Mouse (Mus musculus) kidney, embryonic 15.5 days (tissue): ENCODE data around the gene Tnrc6a. TPM values are rescaled to one million over a fixed set of nuclear protein-coding genes. Genes with fewer than 3 reads are reported as not detected.

Experiments
- ATAC-seq: fragments of 200-750 bp; cut with Nextera tagmentation; replicated peaks from 2 replicates; pipeline ENCODE4 v1.8.0; 2017; ENCODE audit warnings: moderate TSS enrichment; ENCODE audit not compliant: low FRiP score
- H3K27ac ChIP-seq: fragments of 300-500 bp; sonication (generic); 2 replicates; pipeline ENCODE4 v1.5.1; 2015; ENCODE audit warnings: mild to moderate bottlenecking, inconsistent platforms
- H3K27me3 ChIP-seq: fragments of 300-500 bp; sonication (generic); 2 replicates; pipeline ENCODE4 v1.6.1; 2015; ENCODE audit warnings: inconsistent platforms
- H3K36me3 ChIP-seq: fragments of 300-500 bp; sonication (generic); 2 replicates; pipeline ENCODE4 v1.6.1; 2015; ENCODE audit warnings: inconsistent platforms
- H3K4me1 ChIP-seq: fragments of 300-500 bp; sonication (generic); 2 replicates; pipeline ENCODE4 v1.6.1; 2015; ENCODE audit warnings: inconsistent platforms
- H3K4me2 ChIP-seq: fragments of 300-500 bp; sonication (generic); 2 replicates; pipeline ENCODE4 v1.6.1; 2015; ENCODE audit warnings: moderate library complexity, mild to moderate bottlenecking, inconsistent platforms
- H3K4me3 ChIP-seq: fragments of 300-500 bp; sonication (generic); replicated peaks from 2 replicates; pipeline ENCODE4 v1.5.1; 2015; ENCODE audit warnings: mild to moderate bottlenecking, inconsistent platforms
- H3K9ac ChIP-seq: fragments of 300-500 bp; sonication (generic); 2 replicates; pipeline ENCODE4 v1.6.1; 2015; ENCODE audit warnings: mild to moderate bottlenecking, inconsistent platforms
- H3K9me3 ChIP-seq: fragments of 300-500 bp; sonication (generic); replicated peaks from 2 replicates; pipeline ENCODE4 v1.6.1; 2016; ENCODE audit warnings: inconsistent platforms
- WGBS: fragments of 180-500 bp; shearing (Covaris S2); methylation state at CpG from one replicate; pipeline ENCODE4 v1.1.7; 2015; ENCODE audit warnings: mixed read lengths; 5-methylcytosine and 5-hydroxymethylcytosine counted together
- polyA plus RNA-seq: library from polyadenylated mRNA; unstranded; fragments of >200 nt; fragmentation: Nextera tagmentation; extraction: Ambion mirVana; gene quantifications from 2 replicates; pipeline ENCODE4 v1.2.1, GENCODE M21; 2015

Gene Tnrc6a
- polyA plus RNA-seq, 1 experiment from 2014 or later: 57.0 TPM

- no peaks in the 10 kb centered on the region for H3K27me3 ChIP-seq
- no peak for ATAC-seq
- WGBS: 16% methylated on average over 1 of the region's 1 CpGs
- no peak overlapping the region for H3K9ac ChIP-seq
- no peak overlapping the region for H3K4me2 ChIP-seq
- H3K4me1 ChIP-seq: peaks cover 36% of the 10 kb centered on the region
- no peak overlapping the region for H3K27ac ChIP-seq
- H3K4me3 ChIP-seq: no peak overlapping the region
- H3K9me3 ChIP-seq: no peaks in the 10 kb centered on the region
- peaks cover 39% of the 10 kb centered on the region for H3K36me3 ChIP-seq
Observed at GRCm38 (mm10) chr7:123127981-123128380, 4.3 kb downstream of the Tnrc6a start.

DNA sequence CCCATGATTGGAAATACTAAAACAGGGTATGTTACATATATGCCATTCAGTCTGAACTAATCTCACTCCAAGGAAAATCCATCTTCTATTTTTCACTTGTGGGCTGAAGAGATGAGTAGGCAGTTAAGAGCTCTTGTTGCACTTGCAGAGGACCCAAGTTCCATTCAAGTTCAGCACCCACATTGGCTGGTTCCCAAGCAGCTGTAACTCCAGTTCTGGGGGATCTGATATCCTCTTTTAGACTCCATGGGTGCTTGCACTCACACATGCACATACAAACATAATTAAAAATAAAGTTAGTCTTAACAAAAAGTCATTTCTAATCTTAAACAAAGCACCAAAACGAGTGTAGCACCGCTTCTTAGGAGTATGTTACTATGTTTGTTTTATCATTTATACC, 5.4 kb downstream of the Tnrc6a start:
- Histone ChIP-seq H3K4me1 (peaks cover 42% of the 10 kb centered on the region), H3K27ac (no peak overlapping the region), H3K36me3 (peaks cover 39% of the 10 kb centered on the region), H3K27me3 (no peaks in the 10 kb centered on the region), H3K9ac (no peak overlapping the region), H3K4me2 (no peak overlapping the region), H3K4me3 (no peak overlapping the region), H3K9me3 (no peaks in the 10 kb centered on the region)
- 80% methylated on average over 2 of the region's 2 CpGs for WGBS
- ATAC-seq: no peak

DNA sequence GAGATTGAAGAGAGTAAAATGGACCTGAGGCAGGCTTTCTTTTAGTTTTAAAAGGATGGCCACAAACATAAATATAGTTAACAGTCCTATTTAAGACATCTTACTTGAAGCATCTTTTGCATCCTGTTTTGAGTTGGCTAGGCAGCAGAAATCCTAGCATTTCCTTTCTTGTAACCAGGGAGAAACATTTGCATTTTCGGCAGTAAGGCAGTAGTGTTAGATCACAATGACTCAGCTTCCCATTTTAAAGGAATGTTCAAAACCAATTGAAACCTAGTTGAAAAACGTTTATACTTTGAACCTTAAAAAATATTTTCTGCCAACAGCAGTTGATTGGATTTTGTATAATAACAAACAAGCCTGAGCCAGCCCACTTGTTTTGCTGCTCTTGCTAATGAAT, 6.5 kb downstream of the Tnrc6a start:
- no peaks in the 10 kb centered on the region for H3K9me3 ChIP-seq
- peaks cover 51% of the 10 kb centered on the region for H3K4me1 ChIP-seq
- peaks cover 39% of the 10 kb centered on the region for H3K36me3 ChIP-seq
- H3K9ac ChIP-seq: no peak overlapping the region
- WGBS: 42% methylated on average over 2 of the region's 2 CpGs
- H3K4me2 ChIP-seq: no peak overlapping the region
- no peaks in the 10 kb centered on the region for H3K27me3 ChIP-seq
- ATAC-seq: no peak
- H3K4me3 ChIP-seq: no peak overlapping the region
- no peak overlapping the region for H3K27ac ChIP-seq

- no peak for ATAC-seq
- peaks cover 41% of the 10 kb centered on the region for H3K36me3 ChIP-seq
- no peak overlapping the region for H3K4me2 ChIP-seq
- no peaks in the 10 kb centered on the region for H3K9me3 ChIP-seq
- H3K4me3 ChIP-seq: no peak overlapping the region
- no peaks in the 10 kb centered on the region for H3K27me3 ChIP-seq
- H3K9ac ChIP-seq: no peak overlapping the region
- WGBS: 74% methylated on average over 2 of the region's 2 CpGs
- no peak overlapping the region for H3K27ac ChIP-seq
- peaks cover 62% of the 10 kb centered on the region for H3K4me1 ChIP-seq
Observed at GRCm38 (mm10) chr7:123132401-123132800, 8.7 kb downstream of the Tnrc6a start.

- no peak; the same call in 1 of the 2 replicates for ATAC-seq
- no peak overlapping the region for H3K4me2 ChIP-seq
- WGBS: 18% methylated on average over 2 of the region's 2 CpGs
- H3K4me1 ChIP-seq: peaks cover 60% of the 10 kb centered on the region
- 0 out of 2 replicates have a peak, but pooled peaks cover 4% of the 10 kb centered on the region for H3K9me3 ChIP-seq
- H3K4me3 ChIP-seq: no peak overlapping the region
- H3K27me3 ChIP-seq: no peaks in the 10 kb centered on the region
- peak overlapping the region; percentile 56 for H3K27ac ChIP-seq
- peaks cover 54% of the 10 kb centered on the region for H3K36me3 ChIP-seq
- H3K9ac ChIP-seq: no peak overlapping the region
Observed at GRCm38 (mm10) chr7:123134876-123135275, 11.2 kb downstream of the Tnrc6a start.

- Histone ChIP-seq H3K9ac (no peak overlapping the region), H3K9me3 (0 out of 2 replicates have a peak, but pooled peaks cover 4% of the 10 kb centered on the region), H3K4me3 (no peak overlapping the region), H3K36me3 (peaks cover 57% of the 10 kb centered on the region), H3K27ac (no peak overlapping the region), H3K4me1 (peaks cover 57% of the 10 kb centered on the region), H3K4me2 (no peak overlapping the region), H3K27me3 (no peaks in the 10 kb centered on the region)
- 66% methylated on average over 3 of the region's 3 CpGs for WGBS
- no peak for ATAC-seq
Observed at GRCm38 (mm10) chr7:123135655-123136054, 12.0 kb downstream of the Tnrc6a start.

GRCm38 (mm10) chr7:123138001-123138400, 14.3 kb downstream of the Tnrc6a start:
- Histone ChIP-seq H3K4me2 (no peak overlapping the region), H3K36me3 (peaks cover 46% of the 10 kb centered on the region), H3K4me3 (no peak overlapping the region), H3K27ac (no peak overlapping the region), H3K9ac (no peak overlapping the region), H3K27me3 (no peaks in the 10 kb centered on the region), H3K9me3 (0 out of 2 replicates have a peak, but pooled peaks cover 4% of the 10 kb centered on the region), H3K4me1 (peaks cover 43% of the 10 kb centered on the region)
- WGBS: 75% methylated on average over 4 of the region's 4 CpGs
- ATAC-seq: no peak

DNA sequence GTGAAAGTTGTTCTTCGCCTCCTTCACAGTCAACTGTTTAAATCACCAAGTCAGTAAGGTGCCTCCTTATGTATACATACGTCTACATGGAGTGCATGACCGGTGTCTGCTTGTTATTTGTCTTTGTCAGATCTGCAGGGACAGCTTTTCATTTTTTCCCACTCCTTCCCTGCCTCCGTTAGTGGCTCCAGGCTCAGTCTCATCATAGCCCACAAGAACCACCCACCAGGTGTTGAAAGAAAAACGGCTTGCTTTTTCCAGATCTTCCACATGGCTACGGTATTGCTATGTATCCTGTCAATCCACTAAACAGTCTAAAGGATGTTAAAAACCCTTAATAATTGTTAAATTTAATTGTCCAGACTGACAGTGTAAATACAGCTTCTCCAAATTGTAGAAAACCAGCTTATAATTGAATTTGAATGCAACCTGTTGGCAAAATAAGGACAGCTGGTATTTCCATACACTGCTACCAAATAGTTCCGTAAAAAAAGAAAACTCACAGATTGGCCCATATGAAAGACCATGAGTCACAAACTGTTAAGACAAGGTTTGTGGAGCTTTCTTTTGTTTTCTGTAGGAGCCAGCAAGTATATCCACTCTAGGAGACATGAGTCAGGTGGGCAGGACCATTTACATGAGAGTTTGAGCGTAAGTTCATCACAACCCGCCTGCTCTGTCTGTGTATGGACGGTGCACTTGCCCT, 22.6 kb downstream of the Tnrc6a start:
- H3K4me1 ChIP-seq: no peaks in the 10 kb centered on the region
- H3K4me3 ChIP-seq: no peak overlapping the region
- H3K27me3 ChIP-seq: no peaks in the 10 kb centered on the region
- no peak overlapping the region for H3K9ac ChIP-seq
- H3K9me3 ChIP-seq: no peaks in the 10 kb centered on the region
- no peak overlapping the region for H3K4me2 ChIP-seq
- 86% methylated on average over 10 of the region's 10 CpGs for WGBS
- peaks cover 57% of the 10 kb centered on the region for H3K36me3 ChIP-seq
- ATAC-seq: no peak
- no peak overlapping the region for H3K27ac ChIP-seq

- H3K4me3 ChIP-seq: no peak overlapping the region
- H3K27ac ChIP-seq: no peak overlapping the region
- no peaks in the 10 kb centered on the region for H3K9me3 ChIP-seq
- 95% methylated on average over 2 of the region's 2 CpGs for WGBS
- H3K4me1 ChIP-seq: no peaks in the 10 kb centered on the region
- peaks cover 63% of the 10 kb centered on the region for H3K36me3 ChIP-seq
- ATAC-seq: no peak
- no peak overlapping the region for H3K4me2 ChIP-seq
- no peaks in the 10 kb centered on the region for H3K27me3 ChIP-seq
- H3K9ac ChIP-seq: no peak overlapping the region
Observed at GRCm38 (mm10) chr7:123147787-123148186, 24.1 kb downstream of the Tnrc6a start.

DNA sequence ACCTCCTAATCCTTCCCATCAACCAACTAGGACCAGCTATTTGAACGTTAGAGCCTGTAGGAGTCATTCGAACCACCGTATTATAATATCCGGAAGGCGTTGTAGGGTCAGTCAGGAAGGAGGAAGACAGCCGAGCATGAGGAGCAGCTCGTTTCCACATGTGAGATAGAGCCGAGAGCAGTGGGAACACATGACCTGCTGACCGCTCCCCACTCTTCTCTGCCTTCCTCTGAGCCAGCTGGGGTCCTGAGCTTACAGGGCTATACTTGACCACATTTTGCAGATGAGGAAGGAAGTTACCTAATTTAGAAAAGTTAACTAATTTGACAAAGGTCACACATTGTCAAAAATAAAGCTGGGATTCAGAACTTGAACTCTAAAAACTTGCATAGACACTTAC, 25.2 kb downstream of the Tnrc6a start:
- Histone ChIP-seq H3K4me1 (no peaks in the 10 kb centered on the region), H3K27ac (no peak overlapping the region), H3K9me3 (no peaks in the 10 kb centered on the region), H3K36me3 (peaks cover 73% of the 10 kb centered on the region), H3K4me3 (no peak overlapping the region), H3K27me3 (no peaks in the 10 kb centered on the region), H3K4me2 (no peak overlapping the region), H3K9ac (no peak overlapping the region)
- WGBS: 82% methylated on average over 9 of the region's 9 CpGs
- ATAC-seq: no peak

- Histone ChIP-seq H3K4me2 (no peak overlapping the region), H3K9ac (no peak overlapping the region), H3K4me3 (no peak overlapping the region), H3K27ac (no peak overlapping the region), H3K27me3 (no peaks in the 10 kb centered on the region), H3K4me1 (no peaks in the 10 kb centered on the region), H3K9me3 (no peaks in the 10 kb centered on the region), H3K36me3 (peaks cover 74% of the 10 kb centered on the region)
- WGBS: 93% methylated on average over 10 of the region's 10 CpGs
- ATAC-seq: no peak
Observed at GRCm38 (mm10) chr7:123162346-123162745, 38.7 kb downstream of the Tnrc6a start.

DNA sequence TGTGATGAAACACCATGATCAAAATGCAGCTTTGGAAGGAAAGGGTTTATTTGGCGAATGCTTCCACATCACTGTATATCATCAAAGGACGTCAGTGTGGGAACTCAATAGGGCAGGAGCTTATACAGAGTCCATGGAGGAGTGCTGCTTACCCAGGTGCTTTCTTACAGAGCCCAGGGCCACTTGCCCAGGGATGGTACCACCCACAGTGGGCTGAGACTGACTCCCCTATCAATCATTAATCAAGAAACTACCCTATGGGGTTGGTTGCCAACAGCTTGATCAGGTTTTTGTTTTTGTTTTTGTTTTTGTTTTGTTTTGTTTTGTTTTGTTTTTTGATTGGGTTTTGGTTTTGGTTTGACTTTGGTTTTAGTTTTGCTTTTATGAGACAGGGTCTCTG, 43.8 kb downstream of the Tnrc6a start:
- H3K36me3 ChIP-seq: peaks cover 99% of the 10 kb centered on the region
- H3K4me1 ChIP-seq: no peaks in the 10 kb centered on the region
- no peak overlapping the region for H3K4me2 ChIP-seq
- H3K4me3 ChIP-seq: no peak overlapping the region
- H3K9me3 ChIP-seq: no peaks in the 10 kb centered on the region
- 87% methylated on average over 2 of the region's 2 CpGs for WGBS
- H3K9ac ChIP-seq: no peak overlapping the region
- no peaks in the 10 kb centered on the region for H3K27me3 ChIP-seq
- H3K27ac ChIP-seq: no peak overlapping the region
- ATAC-seq: no peak

DNA sequence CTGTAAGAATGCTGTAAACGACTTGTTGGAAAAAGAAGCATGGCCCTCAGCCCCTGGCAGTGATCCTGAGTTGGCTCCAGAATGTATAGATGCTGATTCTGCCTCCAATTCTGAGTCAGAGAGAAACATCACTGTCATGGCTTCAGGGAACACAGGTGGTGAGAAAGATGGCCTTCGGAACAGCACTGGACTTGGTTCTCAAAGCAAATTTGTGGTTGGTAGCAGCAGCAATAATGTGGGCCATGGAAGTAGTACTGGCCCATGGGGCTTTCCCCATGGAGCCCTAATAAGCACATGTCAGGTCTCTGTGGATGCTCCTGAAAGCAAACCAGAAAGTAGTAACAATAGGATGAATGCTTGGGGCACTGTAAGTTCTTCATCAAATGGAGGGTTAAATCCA, 45.9 kb downstream of the Tnrc6a start:
- Histone ChIP-seq H3K4me2 (no peak overlapping the region), H3K36me3 (peaks cover 97% of the 10 kb centered on the region), H3K27me3 (no peaks in the 10 kb centered on the region), H3K9ac (no peak overlapping the region), H3K4me1 (no peaks in the 10 kb centered on the region), H3K27ac (no peak overlapping the region), H3K9me3 (no peaks in the 10 kb centered on the region), H3K4me3 (no peak overlapping the region)
- ATAC-seq: no peak
- 92% methylated on average over 2 of the region's 2 CpGs for WGBS
